Mouse (Mus musculus): ENCODE results near the gene Hist1h3c.

GRCm38 (mm10) chr13:23759916-23760239 is 14.5 kb upstream of the Hist1h3c start:
- TF ChIP-seq CTCF (IDR thresholded peaks at IDR 0.05) (no peak), EP300 (IDR thresholded peaks at IDR 0.05; ENCODE audit: insufficient read depth, low read depth, low read length) (no peak)
